Comparison of ENCODE assay signal across 27 mouse cellular contexts in genomic region chr1:127834202-127834601, GRCm38 (mm10). TPM values are rescaled to one million over a fixed set of nuclear protein-coding genes. Genes with fewer than 3 reads are reported as not detected.
DNase-seq lines count a peak whose midpoint lies in the region; ATAC-seq and TF ChIP-seq lines count a peak whose summit lies in the region.
"Had no signal": no experiment of that assay in that cellular context is flagged by ENCODE, and none has a peak within 500 bp of the region (broad histone marks: within the 10 kb centered on the region; RNA-seq: fewer than 3 reads in every experiment).

No protein-coding gene starts in this region.

- no peak for TF ChIP-seq RAD21 in MEL (IDR thresholded peaks at IDR 0.05; ENCODE audit: low read depth, low read length)

- no peak for DNase-seq in liver, embryonic 11.5 days (ENCODE audit: low spot score)
- DNase-seq in liver, embryonic 14.5 days (ENCODE audit: low read depth in 3 of 3, low spot score in 3 of 3) = no peak
- DNase-seq in liver (no peak), MEL (ENCODE audit: low read depth, low spot score) (peak; percentile 58)
- DNase-seq in retina, postnatal 1 day = no peak
- DNase-seq: adrenal gland, adult 2 months; adrenal gland, postnatal 10 days; adrenal gland, postnatal 25 days; B cell, adult 2 months; cerebellum, adult 11 months; cerebellum, adult 18-20 months; cerebellum, adult 8-10 months; cerebellum, adult 9-11 months; cerebellum, postnatal 36 days; embryo, embryonic 11 days had no signal

- H3K4me3 ChIP-seq in liver, embryonic 12.5 days = no peak overlapping the region
- no peak overlapping the region for H3K4me3 ChIP-seq in liver, embryonic 11.5 days (ENCODE audit: low read depth, low read length)
- H3K4me3 ChIP-seq in liver, embryonic 14.5 days (ENCODE audit: insufficient read depth in 1 of 2, low read depth in 2 of 2, low read length in 2 of 2) = no peak overlapping the region
- H3K4me3 ChIP-seq in MEL (ENCODE audit: control insufficient read depth in 1 of 2, insufficient read depth in 1 of 2, low read depth in 2 of 2, low read length in 2 of 2) = peak overlapping the region in 1 of 2 experiments; percentile 9; a peak in 1 of 4 replicates
- H3K4me3 ChIP-seq: embryonic facial prominence, embryonic 13.5 days; embryonic facial prominence, embryonic 15.5 days; erythroblast, embryonic 14.5 days; forebrain, embryonic 10.5 days; forebrain, embryonic 12.5 days had no signal

- no peak for TF ChIP-seq POLR2A in MEL (IDR thresholded peaks at IDR 0.05; ENCODE audit: control insufficient read depth in 1 of 2, insufficient read depth in 1 of 2, low read depth in 1 of 2, low read length in 2 of 2, poor library complexity in 1 of 2)

- peaks cover 14% of the 10 kb centered on the region for H3K4me1 ChIP-seq in liver, embryonic 12.5 days
- H3K4me1 ChIP-seq in liver, embryonic 11.5 days (replicated peaks; ENCODE audit: control insufficient read depth, insufficient read depth, low read length) = peaks cover 5% of the 10 kb centered on the region; the same call in 1 of the 2 replicates
- peaks cover 0 to 4% of the 10 kb centered on the region in 2 experiments; a peak in 1 of 4 replicates for H3K4me1 ChIP-seq in liver, embryonic 14.5 days (replicated peaks; ENCODE audit: control insufficient read depth in 2 of 2, insufficient read depth in 2 of 2, low read length in 1 of 2)
- H3K4me1 ChIP-seq in MEL (ENCODE audit: control insufficient read depth in 1 of 2, insufficient read depth in 2 of 2, low read length in 2 of 2) = peaks cover 10 to 12% of the 10 kb centered on the region in 2 experiments
- H3K4me1 ChIP-seq: embryonic facial prominence, embryonic 13.5 days; embryonic facial prominence, embryonic 15.5 days; forebrain, embryonic 10.5 days; forebrain, embryonic 12.5 days had no signal

- no peak for TF ChIP-seq EP300 in liver, embryonic 14.5 days (IDR thresholded peaks at IDR 0.05; ENCODE audit: low read depth)
- no peak for TF ChIP-seq EP300 in MEL (IDR thresholded peaks at IDR 0.05; ENCODE audit: low read depth in 1 of 2, low read length in 2 of 2)

- H3K36me3 ChIP-seq in liver, embryonic 12.5 days = no peaks in the 10 kb centered on the region
- no peaks in the 10 kb centered on the region for H3K36me3 ChIP-seq in liver, embryonic 11.5 days (ENCODE audit: control insufficient read depth, insufficient read depth, low read length)
- no peaks in the 10 kb centered on the region for H3K36me3 ChIP-seq in liver, embryonic 14.5 days (replicated peaks; ENCODE audit: control insufficient read depth, insufficient read depth, low read depth)
- peaks cover 0 to 6% of the 10 kb centered on the region in 2 experiments; a peak in 2 of 4 replicates for H3K36me3 ChIP-seq in MEL (ENCODE audit: control insufficient read depth in 1 of 2, insufficient read depth in 2 of 2, low read length in 2 of 2)
- H3K36me3 ChIP-seq: embryonic facial prominence, embryonic 13.5 days; embryonic facial prominence, embryonic 15.5 days; forebrain, embryonic 10.5 days; forebrain, embryonic 12.5 days; G1E had no signal

- H3K27ac ChIP-seq in liver, embryonic 12.5 days = no peak overlapping the region
- no peak overlapping the region for H3K27ac ChIP-seq in liver, embryonic 11.5 days (ENCODE audit: low read depth, low read length)
- H3K27ac ChIP-seq in liver, embryonic 14.5 days = no peak overlapping the region
- peak overlapping the region; percentile 21; the same call in 1 of the 2 replicates for H3K27ac ChIP-seq in MEL (ENCODE audit: control insufficient read depth, low read depth, low read length)
- H3K27ac ChIP-seq: embryonic facial prominence, embryonic 13.5 days; embryonic facial prominence, embryonic 15.5 days; forebrain, embryonic 10.5 days; forebrain, embryonic 12.5 days had no signal

- H3K27me3 ChIP-seq in liver, embryonic 12.5 days (replicated peaks) = no peaks in the 10 kb centered on the region
- no peaks in the 10 kb centered on the region for H3K27me3 ChIP-seq in liver, embryonic 11.5 days (replicated peaks; ENCODE audit: control insufficient read depth, insufficient read depth, low read length)
- no peaks in the 10 kb centered on the region for H3K27me3 ChIP-seq in liver, embryonic 14.5 days (ENCODE audit: control insufficient read depth, insufficient read depth, low read length)
- H3K27me3 ChIP-seq in MEL (ENCODE audit: control insufficient read depth in 1 of 2, insufficient read depth in 2 of 2, low read length in 2 of 2) = no peaks in the 10 kb centered on the region
- H3K27me3 ChIP-seq: CH12.LX; embryonic facial prominence, embryonic 13.5 days; embryonic facial prominence, embryonic 15.5 days; forebrain, embryonic 12.5 days had no signal

- no peak overlapping the region for H3K4me2 ChIP-seq in liver, embryonic 12.5 days
- no peak overlapping the region for H3K4me2 ChIP-seq in liver, embryonic 11.5 days
- H3K4me2 ChIP-seq in liver, embryonic 14.5 days (ENCODE audit: low read depth) = no peak overlapping the region
- H3K4me2 ChIP-seq: embryonic facial prominence, embryonic 13.5 days; embryonic facial prominence, embryonic 15.5 days; forebrain, embryonic 12.5 days had no signal

- H3K79me2 ChIP-seq in MEL (ENCODE audit: control insufficient read depth, insufficient read depth, low read length, poor library complexity) = no peaks in the 10 kb centered on the region

- H3K9ac ChIP-seq in liver, embryonic 12.5 days = no peak overlapping the region
- no peak overlapping the region for H3K9ac ChIP-seq in liver, embryonic 11.5 days (ENCODE audit: low read depth, low read length)
- H3K9ac ChIP-seq in liver, embryonic 14.5 days (replicated peaks) = no peak overlapping the region
- H3K9ac ChIP-seq in MEL (ENCODE audit: control insufficient read depth, low read depth, low read length, poor library complexity, severe bottlenecking) = 0 out of 2 replicates have a peak overlapping the region, but pooled peaks have one; percentile 26
- H3K9ac ChIP-seq: embryonic facial prominence, embryonic 13.5 days; embryonic facial prominence, embryonic 15.5 days; forebrain, embryonic 12.5 days had no signal

- WGBS in liver, embryonic 12.5 days (ENCODE audit: insufficient replicate concordance) = 36% methylated on average over 4 of the region's 4 CpGs
- 46% methylated on average over 4 of the region's 4 CpGs for WGBS in liver, embryonic 11.5 days
- WGBS in liver, embryonic 14.5 days (ENCODE audit: insufficient replicate concordance) = 32% methylated on average over 4 of the region's 4 CpGs

- no peaks in the 10 kb centered on the region for H3K9me3 ChIP-seq in liver, embryonic 12.5 days (replicated peaks)
- no peaks in the 10 kb centered on the region for H3K9me3 ChIP-seq in liver, embryonic 11.5 days (ENCODE audit: control insufficient read depth, low read length)
- H3K9me3 ChIP-seq in liver, embryonic 14.5 days (ENCODE audit: control insufficient read depth, low read length) = no peaks in the 10 kb centered on the region
- no peaks in the 10 kb centered on the region for H3K9me3 ChIP-seq in MEL (replicated peaks; ENCODE audit: insufficient read depth, low read length)
- H3K9me3 ChIP-seq: embryonic facial prominence, embryonic 13.5 days; embryonic facial prominence, embryonic 15.5 days; forebrain, embryonic 10.5 days; forebrain, embryonic 12.5 days; G1E had no signal

- ATAC-seq in liver, embryonic 12.5 days = peak; percentile 51; the same call in 1 of the 2 replicates
- ATAC-seq in liver, embryonic 11.5 days (replicated peaks; ENCODE audit: low FRiP score) = no peak
- ATAC-seq in liver, embryonic 14.5 days (ENCODE audit: insufficient read depth) = peak; percentile 50; the same call in 1 of the 2 replicates
- ATAC-seq: CD4-positive, CD25-positive, alpha-beta regulatory T cell, adult 4 months; forebrain, embryonic 14.5 days; forebrain, embryonic 16.5 days had no signal

- TF ChIP-seq CTCF in liver, embryonic 14.5 days (IDR thresholded peaks at IDR 0.05; ENCODE audit: low read depth) = no peak
- no peak for TF ChIP-seq CTCF in MEL (IDR thresholded peaks at IDR 0.05 in 2 of 3, conservative IDR thresholded peaks at IDR 0.05 in 1 of 3; ENCODE audit: control insufficient read depth in 1 of 3, insufficient read depth in 1 of 3, low read depth in 2 of 3, low read length in 3 of 3, poor library complexity in 1 of 3, severe bottlenecking in 1 of 3)

TF ChIP-seq in MEL, 35 proteins besides CTCF, POLR2A, EP300 and RAD21:
- 0 out of 2 replicates have a peak, but pooled peaks have one; percentile 7 for TF ChIP-seq SIN3A (IDR thresholded peaks at IDR 0.05; ENCODE audit: low read length)
- TF ChIP-seq CHD2 (IDR thresholded peaks at IDR 0.05; ENCODE audit: low read length) = no peak
- no peak for TF ChIP-seq CHD1 (IDR thresholded peaks at IDR 0.05; ENCODE audit: low read depth, low read length)
- TF ChIP-seq GATA1 (IDR thresholded peaks at IDR 0.05; ENCODE audit: low read depth, low read length) = peak; percentile 34
- TF ChIP-seq MEF2A (IDR thresholded peaks at IDR 0.05; ENCODE audit: extremely low read depth, insufficient replicate concordance, low read depth, low read length, poor library complexity, severe bottlenecking) = no peak
- no peak for TF ChIP-seq MYC (IDR thresholded peaks at IDR 0.05; ENCODE audit: low read depth, low read length)
- TF ChIP-seq TCF12 (IDR thresholded peaks at IDR 0.05; ENCODE audit: low read depth, low read length) = 0 out of 2 replicates have a peak, but pooled peaks have one; percentile 12
- no peak for TF ChIP-seq ETS1 (IDR thresholded peaks at IDR 0.05; ENCODE audit: low read depth, low read length)

RNA-seq across cellular contexts. Expression of gene Map3k19, which starts 20.6 kb away (rescaled TPM):
- polyA plus RNA-seq in liver, embryonic 12.5 days (2016; fragmentation: Nextera tagmentation; extraction: Ambion mirVana) = not detected in 2 replicates
- not detected in 2 replicates for polyA plus RNA-seq in liver, embryonic 11.5 days (2014; fragmentation: Nextera tagmentation; extraction: Ambion mirVana)
- polyA plus RNA-seq in liver, embryonic 14.5 days (2012; rRNA removed) = 0.02 TPM in 1 of 2 replicates, not detected in the other
- not detected in 2 replicates for polyA plus RNA-seq in liver, embryonic 14.5 days (2014; fragmentation: Nextera tagmentation; extraction: Ambion mirVana)
- not detected in 2 replicates for total RNA-seq in MEL (2012; rRNA removed)
- polyA plus RNA-seq in MEL (2012; ENCODE audit: insufficient read depth in 1 of 2, insufficient read length in 2 of 2, low read depth in 1 of 2, low replicate concordance in 2 of 2, missing spikeins in 1 of 2) = not detected
- polyA plus RNA-seq: embryonic facial prominence, embryonic 11.5 days; embryonic facial prominence, embryonic 13.5 days; erythroblast, embryonic 14.5 days; forebrain, embryonic 10.5 days; G1E had no signal

RNA-seq across cellular contexts. Expression of gene Rab3gap1, which starts 34.4 kb away (rescaled TPM):
- polyA plus RNA-seq in liver, embryonic 12.5 days (2016; fragmentation: Nextera tagmentation; extraction: Ambion mirVana) = 13.3 and 13.5 TPM in 2 replicates
- 19.9 and 20.7 TPM in 2 replicates for polyA plus RNA-seq in liver, embryonic 11.5 days (2014; fragmentation: Nextera tagmentation; extraction: Ambion mirVana)
- polyA plus RNA-seq in liver, embryonic 14.5 days (2012; rRNA removed) = 3.7 and 5.1 TPM in 2 replicates
- polyA plus RNA-seq in liver, embryonic 14.5 days (2014; fragmentation: Nextera tagmentation; extraction: Ambion mirVana) = 8.2 TPM in 2 replicates
- total RNA-seq in MEL (2012; rRNA removed) = 59.3 and 62.3 TPM in 2 replicates
- polyA plus RNA-seq in MEL (2012; ENCODE audit: insufficient read depth in 1 of 2, insufficient read length in 2 of 2, low read depth in 1 of 2, low replicate concordance in 2 of 2, missing spikeins in 1 of 2) = 10 to 100 TPM; 25.8 to 45.5 TPM
